Mouse (Mus musculus): ENCODE results near the gene Krt80.
"Not testable (repeated sequence)": the region's sequence is repeated elsewhere in the genome, so short reads cannot be mapped to it uniquely, and the experiment has no call there.

The Krt80 gene

GRCm38 (mm10) chr15:101352706-101353465 is 17.1 kb downstream of the Krt80 start:
- ATAC-seq (ENCODE audit: insufficient number of reproducible peaks, low FRiP score, low TSS enrichment), result peak; percentile 82

GRCm38 (mm10) chr15:101352047-101352446 is 17.9 kb downstream of the Krt80 start:
- ATAC-seq (ENCODE audit: insufficient number of reproducible peaks, low FRiP score, low TSS enrichment), result no peak

- ATAC-seq (ENCODE audit: insufficient number of reproducible peaks, low FRiP score, low TSS enrichment), result no peak
Observed at GRCm38 (mm10) chr15:101341797-101342515, 28.0 kb downstream of the Krt80 start.

GRCm38 (mm10) chr15:101339537-101339936 is 30.4 kb downstream of the Krt80 start:
- ATAC-seq (ENCODE audit: insufficient number of reproducible peaks, low FRiP score, low TSS enrichment), result peak; percentile 69; the same call in 1 of the 2 replicates

GRCm38 (mm10) chr15:101338359-101338758 is 31.6 kb downstream of the Krt80 start:
- ATAC-seq (ENCODE audit: insufficient number of reproducible peaks, low FRiP score, low TSS enrichment), result no peak

GRCm38 (mm10) chr15:101336474-101337174 is 33.3 kb downstream of the Krt80 start:
- ATAC-seq (ENCODE audit: insufficient number of reproducible peaks, low FRiP score, low TSS enrichment), result no peak

- no peak for ATAC-seq (ENCODE audit: insufficient number of reproducible peaks, low FRiP score, low TSS enrichment)
Observed at GRCm38 (mm10) chr15:101333648-101334047, 36.3 kb downstream of the Krt80 start.

GRCm38 (mm10) chr15:101333165-101333564 is 36.8 kb downstream of the Krt80 start:
- ATAC-seq (ENCODE audit: insufficient number of reproducible peaks, low FRiP score, low TSS enrichment), result no peak

GRCm38 (mm10) chr15:101332370-101332769 is 37.6 kb downstream of the Krt80 start:
- ATAC-seq (ENCODE audit: insufficient number of reproducible peaks, low FRiP score, low TSS enrichment), result no peak

GRCm38 (mm10) chr15:101331090-101331489 is 38.9 kb downstream of the Krt80 start:
- no peak for ATAC-seq (ENCODE audit: insufficient number of reproducible peaks, low FRiP score, low TSS enrichment)

- no peak for ATAC-seq (ENCODE audit: insufficient number of reproducible peaks, low FRiP score, low TSS enrichment)
Observed at GRCm38 (mm10) chr15:101329564-101329892, 40.4 kb downstream of the Krt80 start.

GRCm38 (mm10) chr15:101328876-101329563 is 40.9 kb downstream of the Krt80 start:
- no peak for ATAC-seq (ENCODE audit: insufficient number of reproducible peaks, low FRiP score, low TSS enrichment)

GRCm38 (mm10) chr15:101327282-101327681 is 42.7 kb downstream of the Krt80 start:
- peak; percentile 42 for ATAC-seq (ENCODE audit: insufficient number of reproducible peaks, low FRiP score, low TSS enrichment)

GRCm38 (mm10) chr15:101325991-101326534 is 43.9 kb downstream of the Krt80 start:
- ATAC-seq (ENCODE audit: insufficient number of reproducible peaks, low FRiP score, low TSS enrichment), result no peak

- ATAC-seq (ENCODE audit: insufficient number of reproducible peaks, low FRiP score, low TSS enrichment), result not testable (repeated sequence)
Observed at GRCm38 (mm10) chr15:101324409-101324808, 45.6 kb downstream of the Krt80 start.

- no peak for ATAC-seq (ENCODE audit: insufficient number of reproducible peaks, low FRiP score, low TSS enrichment)
Observed at GRCm38 (mm10) chr15:101323511-101323910, 46.5 kb downstream of the Krt80 start.

- ATAC-seq (ENCODE audit: insufficient number of reproducible peaks, low FRiP score, low TSS enrichment), result no peak
Observed at GRCm38 (mm10) chr15:101322640-101323039, 47.3 kb downstream of the Krt80 start.

- ATAC-seq (ENCODE audit: insufficient number of reproducible peaks, low FRiP score, low TSS enrichment), result no peak
Observed at GRCm38 (mm10) chr15:101322106-101322505, 47.9 kb downstream of the Krt80 start.

- ATAC-seq (ENCODE audit: insufficient number of reproducible peaks, low FRiP score, low TSS enrichment), result no peak
Observed at GRCm38 (mm10) chr15:101321126-101321525, 48.8 kb downstream of the Krt80 start.

GRCm38 (mm10) chr15:101320618-101321041 is 49.3 kb downstream of the Krt80 start:
- ATAC-seq (ENCODE audit: insufficient number of reproducible peaks, low FRiP score, low TSS enrichment), result no peak

Data from cerebellum, adult (tissue).